Mouse (Mus musculus) intestine, embryonic 14.5 days (tissue): ENCODE results near the gene Lrrc52. TPM values are rescaled to one million over a fixed set of nuclear protein-coding genes. Genes with fewer than 3 reads are reported as not detected.

ENCODE experiments used
- ATAC-seq: fragments of 200-750 bp; cut with Nextera tagmentation; replicated peaks from 2 replicates; pipeline ENCODE4 v1.8.0; 2017; ENCODE audit warnings: low read depth, moderate number of reproducible peaks, moderate TSS enrichment, moderate library complexity; ENCODE audit not compliant: low FRiP score, low TSS enrichment
- DNase-seq: peaks from one replicate; pipeline ENCODE4 v3.0.0-alpha.2; 2018; ENCODE audit warnings: low spot score
- H3K27ac ChIP-seq: fragments of 300-500 bp; sonication (generic); 2 replicates; pipeline ENCODE4 v1.5.1; 2014; ENCODE audit warnings: low read depth, mild to moderate bottlenecking, control low read depth
- H3K27me3 ChIP-seq: fragments of 300-500 bp; sonication (generic); replicated peaks from 2 replicates; pipeline ENCODE4 v1.6.1; 2014; ENCODE audit warnings: low read length, control low read depth; ENCODE audit not compliant: control insufficient read depth, insufficient read depth
- H3K36me3 ChIP-seq: fragments of 300-500 bp; sonication (generic); 2 replicates; pipeline ENCODE4 v1.6.1; 2014; ENCODE audit warnings: low read length, control low read depth; ENCODE audit not compliant: control insufficient read depth, insufficient read depth
- H3K4me1 ChIP-seq: fragments of 300-500 bp; sonication (generic); replicated peaks from 2 replicates; pipeline ENCODE4 v1.6.1; 2014; ENCODE audit warnings: low read length, control low read depth, mixed read lengths; ENCODE audit not compliant: control insufficient read depth, insufficient read depth
- H3K4me2 ChIP-seq: fragments of 300-500 bp; sonication (generic); 2 replicates; pipeline ENCODE4 v1.6.1; 2014; ENCODE audit warnings: low read length
- H3K4me3 ChIP-seq: fragments of 300-500 bp; sonication (generic); 2 replicates; pipeline ENCODE4 v1.5.1; 2014; ENCODE audit warnings: low read depth, low read length, control low read depth, mixed read lengths
- H3K9ac ChIP-seq: fragments of 300-500 bp; sonication (generic); 2 replicates; pipeline ENCODE4 v1.6.1; 2014; ENCODE audit warnings: mild to moderate bottlenecking, low read length
- H3K9me3 ChIP-seq: fragments of 300-500 bp; sonication (generic); 2 replicates; pipeline ENCODE4 v1.6.1; 2016; ENCODE audit warnings: low read length, control low read depth; ENCODE audit not compliant: control insufficient read depth
- WGBS: fragments of 180-500 bp; shearing (Covaris S2); extraction: QIAGEN DNeasy Blood & Tissue Kit; methylation state at CpG from one replicate; pipeline ENCODE4 v1.1.7; 2014; 5-methylcytosine and 5-hydroxymethylcytosine counted together
- polyA plus RNA-seq: library from polyadenylated mRNA; unstranded; fragments of >200 nt; fragmentation: Nextera tagmentation; extraction: Ambion mirVana; gene quantifications from 2 replicates; pipeline ENCODE4 v1.2.1, GENCODE M21; 2014

Gene Lrrc52
- polyA plus RNA-seq, 1 experiment from 2014 or later, result not detected

DNA sequence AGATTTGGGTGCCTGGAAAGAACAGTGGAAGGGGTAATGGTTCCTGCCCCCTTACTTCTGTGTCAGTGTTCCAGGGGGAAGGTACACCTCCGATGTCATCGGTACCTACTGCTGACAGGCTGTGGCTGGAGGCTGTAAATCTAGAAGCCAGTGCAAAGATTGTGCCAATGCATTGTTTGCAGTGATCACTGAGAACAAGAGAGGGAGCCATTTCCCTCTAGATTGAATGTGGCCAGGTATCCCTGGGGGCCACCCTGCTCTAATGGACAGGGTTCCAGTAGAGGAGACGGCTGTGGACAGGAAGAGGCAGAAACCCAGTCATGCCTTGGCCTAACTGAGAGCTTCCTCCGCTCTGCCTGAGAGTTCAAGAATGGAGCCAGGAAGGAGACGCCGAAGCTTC is 18.5 kb downstream of the Lrrc52 start:
- H3K36me3 ChIP-seq, result no peaks in the 10 kb centered on the region
- WGBS, result 57% methylated on average over 6 of the region's 6 CpGs
- DNase-seq (no peak), ATAC-seq (no peak)
- no peak overlapping the region for H3K4me3 ChIP-seq
- H3K9ac ChIP-seq, result no peak overlapping the region
- no peak overlapping the region for H3K27ac ChIP-seq
- no peak overlapping the region for H3K4me2 ChIP-seq
- H3K27me3 ChIP-seq, result no peaks in the 10 kb centered on the region
- H3K4me1 ChIP-seq, result no peaks in the 10 kb centered on the region
- H3K9me3 ChIP-seq, result no peaks in the 10 kb centered on the region

DNA sequence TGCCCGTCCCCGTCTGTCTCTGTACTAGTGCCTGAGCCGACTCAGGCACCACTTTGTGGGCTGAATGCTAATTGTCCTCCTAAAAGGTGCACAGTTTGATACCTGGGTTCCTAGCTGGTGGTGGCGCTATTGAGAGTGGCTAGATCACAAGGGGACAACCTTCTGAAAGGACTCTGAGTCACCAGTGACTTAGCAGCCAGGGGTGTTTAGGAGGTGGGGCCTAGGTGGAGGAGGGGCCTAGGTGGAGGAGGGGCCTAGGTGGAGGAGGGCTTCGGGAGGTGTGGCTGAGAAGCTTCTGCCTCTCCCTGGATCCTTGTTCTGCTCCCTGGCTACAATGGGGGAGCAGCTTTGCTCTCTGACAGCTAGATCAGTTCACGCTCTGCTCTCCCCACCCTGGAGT is 20.1 kb downstream of the Lrrc52 start:
- no peak overlapping the region for H3K4me3 ChIP-seq
- H3K27me3 ChIP-seq, result no peaks in the 10 kb centered on the region
- H3K36me3 ChIP-seq, result no peaks in the 10 kb centered on the region
- no peak overlapping the region for H3K9ac ChIP-seq
- no peaks in the 10 kb centered on the region for H3K9me3 ChIP-seq
- DNase-seq, result no peak
- ATAC-seq, result no peak
- no peak overlapping the region for H3K27ac ChIP-seq
- no peaks in the 10 kb centered on the region for H3K4me1 ChIP-seq
- WGBS, result 87% methylated on average over 6 of the region's 6 CpGs
- H3K4me2 ChIP-seq, result no peak overlapping the region

DNA sequence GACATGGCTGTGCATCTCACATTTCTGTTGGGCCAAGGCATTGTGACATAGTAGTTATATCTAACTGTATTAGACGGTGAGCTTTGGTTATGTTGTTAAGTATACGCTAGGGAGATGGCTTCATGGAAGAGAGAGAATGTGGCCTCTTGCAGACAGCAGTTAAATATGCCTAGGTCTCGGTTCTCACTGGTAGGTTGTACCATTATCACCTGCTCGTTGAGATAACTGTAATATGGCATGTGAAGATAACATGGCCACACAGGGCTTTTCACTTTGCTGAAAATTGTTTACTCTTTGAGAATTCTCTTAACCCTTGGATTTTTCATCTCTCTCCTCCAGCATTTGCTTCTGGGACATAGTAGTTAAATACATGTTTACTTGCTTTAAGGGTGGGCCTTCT is 21.4 kb downstream of the Lrrc52 start:
- no peak overlapping the region for H3K4me2 ChIP-seq
- H3K4me1 ChIP-seq, result no peaks in the 10 kb centered on the region
- H3K9ac ChIP-seq, result no peak overlapping the region
- no peak overlapping the region for H3K27ac ChIP-seq
- no peak for ATAC-seq
- no peak overlapping the region for H3K4me3 ChIP-seq
- no peaks in the 10 kb centered on the region for H3K36me3 ChIP-seq
- WGBS, result 77% methylated on average over 4 of the region's 4 CpGs
- H3K9me3 ChIP-seq, result no peaks in the 10 kb centered on the region
- no peak for DNase-seq
- 0 out of 2 replicates have a peak, but pooled peaks cover 3% of the 10 kb centered on the region for H3K27me3 ChIP-seq

DNA sequence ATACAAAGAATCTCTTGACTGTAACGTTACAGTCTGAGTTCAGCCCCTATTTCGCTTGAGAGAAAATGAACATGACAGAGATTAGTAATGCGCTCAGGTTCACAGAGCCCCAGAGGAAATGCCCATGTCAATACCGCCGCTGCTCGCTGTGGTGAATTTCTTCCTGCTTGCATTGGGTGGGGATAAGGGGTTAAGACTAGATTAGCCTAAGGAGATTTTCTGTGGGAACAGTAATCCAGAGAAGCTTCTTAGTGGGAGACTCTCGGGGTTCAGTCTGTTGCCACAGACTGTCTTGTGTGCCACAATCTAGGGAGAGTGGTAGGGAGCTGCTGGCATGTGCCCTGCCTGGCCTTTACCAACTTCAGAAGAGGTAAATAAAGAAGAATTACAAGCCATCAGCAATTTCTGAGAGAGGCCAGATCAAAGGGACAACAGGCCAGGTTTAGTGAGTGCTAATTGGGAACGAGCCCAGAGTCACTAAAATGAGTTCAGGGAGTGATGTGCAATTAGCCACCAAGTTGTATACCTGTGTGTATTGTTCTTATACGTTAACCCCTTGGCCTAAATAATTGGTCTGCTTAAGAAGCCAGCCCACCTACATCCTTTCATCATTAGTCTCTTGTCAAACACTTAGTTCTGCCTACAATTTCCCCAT is 28.2 kb downstream of the Lrrc52 start:
- Histone ChIP-seq H3K27me3 (0 out of 2 replicates have a peak, but pooled peaks cover 3% of the 10 kb centered on the region), H3K9ac (no peak overlapping the region), H3K4me3 (no peak overlapping the region), H3K27ac (no peak overlapping the region), H3K9me3 (no peaks in the 10 kb centered on the region), H3K4me2 (no peak overlapping the region), H3K4me1 (no peaks in the 10 kb centered on the region), H3K36me3 (no peaks in the 10 kb centered on the region)
- ATAC-seq (no peak), DNase-seq (no peak)
- WGBS, result 58% methylated on average over 9 of the region's 9 CpGs

DNA sequence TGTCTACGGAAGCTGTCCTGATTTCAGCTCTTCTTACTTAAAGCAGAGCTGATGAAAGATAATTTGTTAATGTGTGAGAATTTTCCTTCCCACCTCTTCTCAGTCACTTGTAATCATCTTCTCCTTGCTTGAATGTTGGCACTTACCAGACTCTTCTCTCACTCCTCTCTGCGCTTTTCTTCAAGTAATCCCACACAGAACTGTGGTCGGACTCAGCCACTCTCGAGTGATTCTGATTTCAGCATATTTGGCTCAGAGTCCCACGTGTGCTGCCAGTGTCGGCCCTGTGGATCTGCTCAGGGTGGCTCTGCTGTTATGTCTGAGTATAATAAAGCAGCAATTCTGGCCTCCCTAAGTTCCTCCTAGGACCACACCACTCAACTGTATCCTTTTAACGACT is 29.5 kb downstream of the Lrrc52 start:
- 79% methylated on average over 7 of the region's 7 CpGs for WGBS
- Histone ChIP-seq H3K9ac (no peak overlapping the region), H3K4me1 (no peaks in the 10 kb centered on the region), H3K4me2 (no peak overlapping the region), H3K4me3 (no peak overlapping the region), H3K36me3 (no peaks in the 10 kb centered on the region), H3K27ac (no peak overlapping the region), H3K27me3 (0 out of 2 replicates have a peak, but pooled peaks cover 3% of the 10 kb centered on the region), H3K9me3 (no peaks in the 10 kb centered on the region)
- no peak for ATAC-seq
- DNase-seq, result no peak

DNA sequence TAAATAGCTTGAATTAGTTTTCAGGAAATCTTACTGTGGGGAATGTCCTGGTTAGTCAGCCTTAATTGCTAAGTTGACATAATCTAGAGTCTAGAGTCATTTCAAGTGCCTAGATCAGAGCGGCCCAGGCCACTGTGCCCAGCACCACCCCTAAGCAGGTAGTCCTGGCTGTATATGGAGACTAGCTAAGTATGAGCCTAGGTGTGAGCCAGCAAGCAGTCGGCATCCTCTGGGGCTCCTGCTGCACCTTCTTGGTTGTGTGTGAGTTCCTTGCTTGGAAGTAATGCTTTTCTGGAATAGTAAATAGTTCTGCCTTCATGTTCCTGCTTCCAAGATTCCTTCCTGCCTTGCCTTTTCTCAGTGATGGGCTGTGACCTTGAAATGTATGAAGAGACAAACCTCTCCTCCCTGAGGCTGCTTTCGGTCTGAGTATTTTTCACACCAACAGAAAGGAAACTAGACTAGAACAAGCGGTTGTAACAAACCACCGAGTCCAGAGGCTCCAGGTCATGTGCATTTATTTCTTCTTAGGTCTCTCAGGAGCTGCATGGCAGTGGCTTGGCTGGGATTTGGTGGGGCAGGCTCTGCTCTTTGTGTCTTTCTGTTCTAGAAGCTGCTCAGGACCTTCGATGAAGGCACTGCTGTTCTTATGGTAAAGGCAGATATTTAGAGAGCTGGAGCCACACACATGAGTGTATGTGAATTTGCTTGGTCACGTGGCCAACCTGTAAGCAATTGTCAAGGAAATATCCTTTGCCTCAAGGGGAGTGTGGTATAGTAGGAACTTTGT is 30.2 kb downstream of the Lrrc52 start:
- H3K4me2 ChIP-seq, result no peak overlapping the region
- no peak overlapping the region for H3K27ac ChIP-seq
- no peaks in the 10 kb centered on the region for H3K36me3 ChIP-seq
- no peak overlapping the region for H3K4me3 ChIP-seq
- H3K9me3 ChIP-seq, result no peaks in the 10 kb centered on the region
- ATAC-seq, result no peak
- H3K27me3 ChIP-seq, result 0 out of 2 replicates have a peak, but pooled peaks cover 3% of the 10 kb centered on the region
- H3K9ac ChIP-seq, result no peak overlapping the region
- WGBS, result 83% methylated on average over 7 of the region's 7 CpGs
- no peaks in the 10 kb centered on the region for H3K4me1 ChIP-seq
- DNase-seq, result no peak

DNA sequence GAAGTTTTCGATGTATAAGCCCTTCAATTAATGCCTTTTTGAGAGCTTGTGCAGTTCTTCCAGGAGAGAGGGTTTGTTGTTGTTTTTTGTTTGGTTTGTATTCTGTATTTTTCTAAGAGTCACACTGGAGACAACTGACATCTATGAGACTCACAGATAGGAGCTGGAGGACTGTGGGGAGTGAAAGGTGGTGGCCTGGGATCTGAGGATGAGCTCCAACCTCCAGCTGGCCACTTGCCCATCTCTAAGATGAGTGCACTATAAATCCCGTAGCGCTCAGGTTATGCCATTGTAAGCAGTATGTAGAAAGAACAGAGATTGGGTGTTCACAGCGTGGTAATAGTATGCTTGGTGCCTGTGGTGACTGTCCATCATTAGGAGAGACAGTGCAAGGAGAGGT is 31.6 kb downstream of the Lrrc52 start:
- no peaks in the 10 kb centered on the region for H3K27me3 ChIP-seq
- H3K4me1 ChIP-seq, result no peaks in the 10 kb centered on the region
- no peak overlapping the region for H3K27ac ChIP-seq
- no peak for DNase-seq
- no peaks in the 10 kb centered on the region for H3K9me3 ChIP-seq
- H3K4me3 ChIP-seq, result no peak overlapping the region
- H3K4me2 ChIP-seq, result no peak overlapping the region
- no peak for ATAC-seq
- WGBS, result 87% methylated on average over 4 of the region's 4 CpGs
- H3K9ac ChIP-seq, result no peak overlapping the region
- no peaks in the 10 kb centered on the region for H3K36me3 ChIP-seq

DNA sequence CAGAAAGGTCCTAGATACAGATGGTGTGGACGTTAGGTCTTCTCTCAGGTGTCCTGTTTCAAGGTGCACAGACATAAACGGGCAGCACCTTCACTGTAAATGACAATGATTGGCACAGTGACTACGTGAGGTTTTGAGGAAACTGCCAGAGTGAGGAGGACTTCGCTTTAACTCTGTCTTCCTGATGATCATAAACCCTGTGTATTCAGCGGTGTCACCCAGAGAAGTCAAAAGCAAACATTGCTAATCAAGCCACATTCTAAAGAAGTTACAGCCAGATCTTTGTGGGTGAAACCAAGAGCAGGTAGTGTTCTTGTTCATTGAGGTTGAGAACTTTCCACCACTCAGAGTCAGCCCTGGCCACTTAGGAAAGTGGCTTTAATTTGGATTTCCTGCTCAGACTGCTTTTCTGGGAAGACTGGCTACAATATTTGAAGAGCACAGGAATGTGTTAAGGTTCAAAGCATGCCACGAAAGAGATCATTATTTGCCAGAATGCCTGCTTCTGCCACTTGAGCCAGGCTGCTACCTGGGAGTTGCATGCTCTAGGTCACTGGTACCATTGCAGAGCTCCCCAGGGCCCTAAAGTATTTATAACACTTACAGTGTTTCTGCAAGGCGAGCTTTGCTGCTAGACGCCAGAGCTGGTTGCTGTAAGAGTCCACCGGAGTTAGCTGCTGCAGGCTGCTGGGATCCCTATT is 35.5 kb downstream of the Lrrc52 start:
- WGBS, result 58% methylated on average over 9 of the region's 9 CpGs
- no peak for DNase-seq
- Histone ChIP-seq H3K27ac (no peak overlapping the region), H3K9ac (no peak overlapping the region), H3K27me3 (no peaks in the 10 kb centered on the region), H3K4me1 (no peaks in the 10 kb centered on the region), H3K36me3 (no peaks in the 10 kb centered on the region), H3K4me3 (no peak overlapping the region), H3K9me3 (no peaks in the 10 kb centered on the region), H3K4me2 (no peak overlapping the region)
- ATAC-seq, result no peak
